Mouse (Mus musculus) stomach, embryonic 16.5 days (tissue): Measurements from ENCODE around the gene B4galnt3. TPM values are rescaled to one million over a fixed set of nuclear protein-coding genes. Genes with fewer than 3 reads are reported as not detected.

Experiments used
- ATAC-seq: fragments of 200-750 bp; cut with Nextera tagmentation; 2 replicates; pipeline ENCODE4 v1.8.0; 2017; ENCODE audit warnings: moderate number of reproducible peaks, moderate TSS enrichment; ENCODE audit not compliant: insufficient read depth, low FRiP score
- H3K27ac ChIP-seq: fragments of 300-500 bp; sonication (generic); 2 replicates; pipeline ENCODE4 v1.5.1; 2014; ENCODE audit warnings: low read length
- H3K27me3 ChIP-seq: fragments of 300-500 bp; sonication (generic); 2 replicates; pipeline ENCODE4 v1.6.1; 2014; ENCODE audit warnings: low read length, control low read depth, mixed read lengths; ENCODE audit not compliant: control insufficient read depth, insufficient read depth
- H3K36me3 ChIP-seq: fragments of 300-500 bp; sonication (generic); 2 replicates; pipeline ENCODE4 v1.6.1; 2014; ENCODE audit warnings: low read length; ENCODE audit not compliant: control insufficient read depth, insufficient read depth
- H3K4me1 ChIP-seq: fragments of 300-500 bp; sonication (generic); 2 replicates; pipeline ENCODE4 v1.6.1; 2014; ENCODE audit warnings: low read length, control low read depth, mixed read lengths; ENCODE audit not compliant: control insufficient read depth, insufficient read depth
- H3K4me2 ChIP-seq: fragments of 300-500 bp; sonication (generic); 2 replicates; pipeline ENCODE4 v1.6.1; 2014; ENCODE audit warnings: low read depth, low read length, mixed read lengths
- H3K4me3 ChIP-seq: fragments of 300-500 bp; sonication (generic); replicated peaks from 2 replicates; pipeline ENCODE4 v1.5.1; 2014; ENCODE audit warnings: mild to moderate bottlenecking, low read length
- H3K9ac ChIP-seq: fragments of 300-500 bp; sonication (generic); 2 replicates; pipeline ENCODE4 v1.6.1; 2014; ENCODE audit warnings: low read length
- H3K9me3 ChIP-seq: fragments of 300-500 bp; sonication (generic); replicated peaks from 2 replicates; pipeline ENCODE4 v1.6.1; 2016; ENCODE audit warnings: low read length, control low read depth; ENCODE audit not compliant: control insufficient read depth
- WGBS: fragments of 180-500 bp; shearing (Covaris S2); extraction: QIAGEN DNeasy Blood & Tissue Kit; methylation state at CpG from one replicate; pipeline ENCODE4 v1.1.7; 2014; 5-methylcytosine and 5-hydroxymethylcytosine counted together
- polyA plus RNA-seq: library from polyadenylated mRNA; unstranded; fragments of >200 nt; fragmentation: Nextera tagmentation; extraction: Ambion mirVana; gene quantifications from 2 replicates; pipeline ENCODE4 v1.2.1, GENCODE M21; 2015

B4galnt3 gene
- 0.68 and 0.77 TPM in 2 replicates for polyA plus RNA-seq

DNA sequence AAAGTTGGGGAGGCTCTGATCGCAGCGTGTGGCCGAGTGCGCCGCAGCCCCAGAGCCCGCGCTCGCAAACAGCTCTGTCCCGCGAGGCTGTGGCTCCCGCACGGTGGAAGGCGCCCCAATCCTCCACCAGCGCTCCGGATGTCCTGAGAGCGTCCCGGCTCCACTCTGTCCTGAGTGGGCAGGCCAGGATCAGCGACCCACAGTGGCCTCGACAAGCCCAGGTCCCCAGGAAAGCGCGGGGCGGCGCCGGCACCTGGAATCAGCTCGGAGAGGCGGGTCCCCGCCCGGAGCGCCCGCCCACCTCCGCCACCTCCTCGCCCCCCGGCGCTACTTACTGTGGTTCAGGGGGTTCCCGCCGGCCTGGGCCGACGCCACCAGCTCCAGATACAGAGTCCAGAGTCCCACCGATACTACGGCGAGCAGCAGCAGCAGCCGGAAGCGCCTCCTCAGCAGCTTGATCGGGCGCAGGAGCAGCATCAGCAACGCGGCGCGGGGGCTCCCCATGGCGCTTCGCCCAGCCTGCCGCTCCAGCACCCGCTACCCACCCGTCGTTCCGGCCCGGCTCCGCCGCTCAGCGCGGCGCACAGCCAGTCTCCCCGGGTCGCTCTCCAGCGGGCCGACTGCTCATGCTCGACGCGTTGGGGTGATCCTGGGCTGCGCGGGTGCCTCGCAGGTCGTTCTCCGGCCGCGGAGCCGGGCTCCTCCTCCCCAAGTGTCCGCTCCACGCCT, at the start of gene B4galnt3, which contains the start of gene D330020A13Rik:
Gene B4galnt3, minus strand, starts transcription at position 504 of the 729 bp plus-strand sequence.
Gene D330020A13Rik, plus strand, starts transcription at position 309 of the 729 bp plus-strand sequence.
- under 1% methylated on average over 78 of the region's 79 CpGs for WGBS
- H3K27ac ChIP-seq: peak within 1 kb of the TSS; percentile 11; the same call in 1 of the 2 replicates
- H3K4me3 ChIP-seq: peak within 1 kb of the TSS; percentile 63
- peaks cover 5% of the 10 kb centered on the region; the same call in 1 of the 2 replicates for H3K27me3 ChIP-seq
- no peaks in the 10 kb centered on the region for H3K36me3 ChIP-seq
- peak; percentile 77 for ATAC-seq
- peak within 1 kb of the TSS; percentile 73 for H3K9ac ChIP-seq
- no peaks in the 10 kb centered on the region for H3K9me3 ChIP-seq
- peak within 1 kb of the TSS; percentile 96 for H3K4me2 ChIP-seq
- no peaks in the 10 kb centered on the region for H3K4me1 ChIP-seq

DNA sequence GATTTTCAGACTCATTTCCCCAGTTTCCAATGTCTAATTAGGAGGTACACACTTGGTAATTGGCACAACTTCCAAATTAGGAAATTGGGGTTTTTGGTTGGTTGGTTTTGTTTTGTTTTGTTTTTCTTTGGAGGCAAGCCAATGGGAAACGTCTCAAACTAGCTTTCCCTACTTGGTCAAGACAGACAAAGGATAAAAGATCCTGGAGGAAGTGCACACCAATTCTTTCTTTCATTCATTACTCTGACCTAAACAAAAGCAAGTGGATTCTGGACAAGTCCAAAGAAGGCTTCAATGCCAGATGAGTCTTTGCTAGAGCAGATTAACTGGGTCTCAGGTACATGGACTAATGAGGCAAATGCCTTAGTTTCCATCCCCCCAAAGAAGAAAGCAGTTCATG, 49.6 kb upstream of the B4galnt3 start:
- H3K36me3 ChIP-seq: peaks cover 23% of the 10 kb centered on the region
- WGBS: 43% methylated on average over 1 of the region's 1 CpGs
- H3K9ac ChIP-seq: no peak overlapping the region
- H3K4me3 ChIP-seq: no peak overlapping the region
- no peaks in the 10 kb centered on the region for H3K4me1 ChIP-seq
- H3K27ac ChIP-seq: no peak overlapping the region
- no peak overlapping the region for H3K4me2 ChIP-seq
- H3K9me3 ChIP-seq: no peaks in the 10 kb centered on the region
- H3K27me3 ChIP-seq: no peaks in the 10 kb centered on the region
- no peak for ATAC-seq

DNA sequence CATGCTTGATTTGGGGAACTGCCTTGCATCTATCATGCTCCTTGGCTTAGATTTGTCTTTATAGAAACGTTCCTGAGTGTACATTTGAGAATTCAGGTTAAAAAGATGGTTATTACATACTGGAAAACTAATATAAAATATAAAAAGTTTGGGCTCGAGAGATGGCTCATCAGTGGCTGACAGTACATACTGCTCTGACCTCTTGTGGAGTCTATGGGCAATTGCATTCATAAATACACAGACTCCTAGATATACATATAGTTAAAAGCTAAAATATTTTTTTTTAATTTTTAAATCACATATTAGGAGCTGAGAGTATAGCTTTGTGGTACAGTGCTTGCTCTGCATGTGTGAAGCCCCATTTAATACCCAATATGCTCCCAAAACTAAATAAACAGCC, 38.0 kb upstream of the B4galnt3 start:
- Histone ChIP-seq H3K27me3 (no peaks in the 10 kb centered on the region), H3K9ac (no peak overlapping the region), H3K4me1 (no peaks in the 10 kb centered on the region), H3K4me2 (no peak overlapping the region), H3K36me3 (peaks cover 10% of the 10 kb centered on the region), H3K27ac (no peak overlapping the region), H3K4me3 (no peak overlapping the region), H3K9me3 (no peaks in the 10 kb centered on the region)
- WGBS: 72% methylated on average over 2 of the region's 2 CpGs
- ATAC-seq: no peak

DNA sequence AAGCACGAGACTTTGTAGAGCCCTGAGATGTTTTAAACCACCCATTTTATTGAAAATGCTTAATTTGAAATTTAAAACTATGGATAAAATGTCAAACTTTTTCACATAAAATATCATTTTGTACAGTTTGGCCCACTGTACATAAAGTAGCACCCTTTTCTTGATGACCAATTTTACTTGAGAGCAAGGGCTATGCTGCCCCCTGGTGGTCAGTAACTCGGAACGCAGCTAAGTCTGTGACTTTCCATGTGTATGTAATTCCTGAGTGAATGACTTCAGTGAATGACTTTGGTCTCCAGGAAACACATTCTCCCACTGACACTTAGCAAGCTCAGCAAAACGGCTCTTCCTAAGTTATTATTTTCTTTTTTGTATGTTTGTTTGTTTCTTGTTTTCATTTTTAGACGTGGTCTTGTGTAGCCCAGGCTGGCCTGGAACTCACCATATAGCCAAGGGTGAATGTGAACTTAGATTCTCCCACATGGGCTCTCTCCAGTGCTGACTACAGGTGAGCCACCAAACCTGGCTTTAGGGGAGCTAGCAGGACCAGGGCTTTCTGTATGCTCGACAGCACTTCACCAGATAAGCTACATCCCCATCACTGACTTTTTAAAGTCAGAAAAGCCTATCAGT, 30.1 kb upstream of the B4galnt3 start:
- Histone ChIP-seq H3K4me2 (no peak overlapping the region), H3K4me3 (no peak overlapping the region), H3K9ac (no peak overlapping the region), H3K4me1 (no peaks in the 10 kb centered on the region), H3K9me3 (no peaks in the 10 kb centered on the region), H3K27me3 (no peaks in the 10 kb centered on the region), H3K36me3 (no peaks in the 10 kb centered on the region), H3K27ac (no peak overlapping the region)
- WGBS: 29% methylated on average over 6 of the region's 6 CpGs
- ATAC-seq: no peak

DNA sequence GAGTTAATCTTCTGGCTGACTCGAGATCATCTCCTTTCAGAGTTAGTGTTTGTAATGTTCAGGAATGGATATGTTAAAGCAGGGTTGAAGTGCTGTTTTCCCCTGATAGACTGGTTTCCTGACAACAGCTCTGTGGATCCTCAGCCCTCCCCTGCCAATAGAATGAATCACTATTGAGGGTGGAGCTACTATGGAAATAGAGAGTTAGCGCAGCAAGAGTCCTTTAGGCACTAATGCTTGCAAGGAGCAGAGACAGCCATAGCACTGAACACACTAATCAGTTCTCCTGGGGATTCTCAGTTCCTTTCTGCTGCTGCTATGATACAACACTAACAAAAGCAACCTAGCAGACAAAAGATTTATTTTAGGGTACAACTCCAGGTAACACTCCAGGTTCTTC, 26.0 kb upstream of the B4galnt3 start:
- Histone ChIP-seq H3K9me3 (no peaks in the 10 kb centered on the region), H3K9ac (no peak overlapping the region), H3K36me3 (no peaks in the 10 kb centered on the region), H3K4me2 (no peak overlapping the region), H3K27ac (no peak overlapping the region), H3K4me3 (no peak overlapping the region), H3K4me1 (no peaks in the 10 kb centered on the region), H3K27me3 (no peaks in the 10 kb centered on the region)
- no peak for ATAC-seq
- 53% methylated on average over 2 of the region's 2 CpGs for WGBS

- 54% methylated on average over 9 of the region's 9 CpGs for WGBS
- Histone ChIP-seq H3K4me1 (no peaks in the 10 kb centered on the region), H3K4me2 (no peak overlapping the region), H3K36me3 (no peaks in the 10 kb centered on the region), H3K4me3 (no peak overlapping the region), H3K9me3 (no peaks in the 10 kb centered on the region), H3K27ac (no peak overlapping the region), H3K9ac (no peak overlapping the region), H3K27me3 (no peaks in the 10 kb centered on the region)
- peak; percentile 60; the same call in 1 of the 2 replicates for ATAC-seq
These were observed 24.8 kb upstream of the B4galnt3 start for GRCm38 (mm10) chr6:120319129-120319528.

- H3K27ac ChIP-seq: peak overlapping the region; percentile 46; the same call in 1 of the 2 replicates
- H3K27me3 ChIP-seq: no peaks in the 10 kb centered on the region
- ATAC-seq: peak; percentile 61
- H3K9me3 ChIP-seq: no peaks in the 10 kb centered on the region
- no peak overlapping the region for H3K9ac ChIP-seq
- WGBS: 50% methylated on average over 11 of the region's 11 CpGs
- H3K4me3 ChIP-seq: no peak overlapping the region
- H3K4me1 ChIP-seq: no peaks in the 10 kb centered on the region
- no peak overlapping the region for H3K4me2 ChIP-seq
- H3K36me3 ChIP-seq: no peaks in the 10 kb centered on the region
These were observed 24.1 kb upstream of the B4galnt3 start for GRCm38 (mm10) chr6:120318303-120318940.

DNA sequence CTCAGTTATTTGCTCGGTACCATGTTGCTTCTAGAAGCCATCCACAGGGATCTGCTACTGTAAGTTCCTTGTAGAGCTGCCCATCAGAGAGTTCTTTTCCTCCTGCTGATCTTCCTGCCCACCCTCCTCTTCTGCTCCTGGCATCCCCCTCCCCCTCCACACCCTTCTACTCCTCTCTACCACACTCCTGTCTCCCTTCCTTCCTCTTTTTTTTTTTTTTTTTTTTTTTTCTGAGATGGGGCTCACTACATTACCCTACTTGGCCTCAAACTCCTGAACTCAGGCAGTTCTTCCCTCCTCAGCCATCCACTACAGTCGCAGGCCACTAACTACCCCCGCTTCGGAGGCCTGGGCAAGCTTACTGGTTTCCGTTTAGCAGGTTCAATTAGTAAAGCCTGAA, 18.1 kb upstream of the B4galnt3 start:
- H3K4me2 ChIP-seq: no peak overlapping the region
- no peak overlapping the region for H3K4me3 ChIP-seq
- no peak overlapping the region for H3K27ac ChIP-seq
- no peaks in the 10 kb centered on the region for H3K27me3 ChIP-seq
- ATAC-seq: no peak
- no peaks in the 10 kb centered on the region for H3K36me3 ChIP-seq
- no peaks in the 10 kb centered on the region for H3K9me3 ChIP-seq
- WGBS: 74% methylated on average over 5 of the region's 5 CpGs
- H3K9ac ChIP-seq: no peak overlapping the region
- H3K4me1 ChIP-seq: 0 out of 2 replicates have a peak, but pooled peaks cover 3% of the 10 kb centered on the region

- H3K9me3 ChIP-seq: no peaks in the 10 kb centered on the region
- H3K4me1 ChIP-seq: 0 out of 2 replicates have a peak, but pooled peaks cover 3% of the 10 kb centered on the region
- H3K36me3 ChIP-seq: no peaks in the 10 kb centered on the region
- H3K4me2 ChIP-seq: no peak overlapping the region
- H3K27ac ChIP-seq: no peak overlapping the region; the same call in 1 of the 2 replicates
- H3K4me3 ChIP-seq: no peak overlapping the region
- H3K27me3 ChIP-seq: no peaks in the 10 kb centered on the region
- peak; percentile 27; the same call in 1 of the 2 replicates for ATAC-seq
- 38% methylated on average over 3 of the region's 3 CpGs for WGBS
- no peak overlapping the region for H3K9ac ChIP-seq
These were observed 15.4 kb upstream of the B4galnt3 start for GRCm38 (mm10) chr6:120309787-120310186.
